Mouse (Mus musculus) hematopoietic stem cell, adult 5-6 weeks (primary cell): ENCODE measurements around the gene Dtd2. TPM values are rescaled to one million over a fixed set of nuclear protein-coding genes. Genes with fewer than 3 reads are reported as not detected.

Experiments
- ATAC-seq, 2 experiments: fragments of 125-278 bp in 1 of 2; replicated peaks in 1 of 2; 2 replicates each; pipeline ENCODE4 v1.8.0; 2016 to 2017; ENCODE audit warnings: inconsistent platforms in 2 of 2, mild to moderate bottlenecking in 2 of 2, moderate number of reproducible peaks in 2 of 2, low read depth in 1 of 2, moderate TSS enrichment in 1 of 2; ENCODE audit not compliant: low FRiP score in 2 of 2, poor library complexity in 2 of 2, severe bottlenecking in 2 of 2, insufficient read depth in 1 of 2, low TSS enrichment in 1 of 2
- total RNA-seq: library from RNA; stranded (forward); fragments of 172-1452, 232-1000 nt; gene quantifications from 2 replicates; pipeline ENCODE4 v1.2.3, GENCODE M21; 2017

The Dtd2 gene
- total RNA-seq, 1 experiment from 2014 or later, result 9.0 TPM

GRCm38 (mm10) chr12:51995738-51996536 is 10.4 kb downstream of the Dtd2 start:
- ATAC-seq, result no peak

- ATAC-seq, result no peak
Observed at GRCm38 (mm10) chr12:51990629-51991028, 15.7 kb downstream of the Dtd2 start.

- ATAC-seq, result no peak
Observed at GRCm38 (mm10) chr12:51988536-51988935, 17.8 kb downstream of the Dtd2 start.

GRCm38 (mm10) chr12:51985826-51986225 is 20.5 kb downstream of the Dtd2 start:
- no peak for ATAC-seq

GRCm38 (mm10) chr12:51985163-51985748 is 21.0 kb downstream of the Dtd2 start:
- peak; percentile 60 to 71 for ATAC-seq

GRCm38 (mm10) chr12:51983625-51984024 is 22.7 kb downstream of the Dtd2 start:
- no peak for ATAC-seq

GRCm38 (mm10) chr12:51976531-51976930 is 29.8 kb downstream of the Dtd2 start:
- peak; percentile 51 to 53 for ATAC-seq

- ATAC-seq, result no peak
Observed at GRCm38 (mm10) chr12:51974381-51974780, 31.9 kb downstream of the Dtd2 start.

- no peak for ATAC-seq
Observed at GRCm38 (mm10) chr12:51972269-51973065, 33.8 kb downstream of the Dtd2 start.

- ATAC-seq, result peak; percentile 82 to 87
Observed at GRCm38 (mm10) chr12:51971070-51971664, 35.1 kb downstream of the Dtd2 start, which contains the start of gene Heatr5a. Gene Heatr5a (minus strand): TSS chr12:51971321.

GRCm38 (mm10) chr12:51970352-51971069 is 35.8 kb downstream of the Dtd2 start:
- ATAC-seq, result peak; percentile 29 to 40; a peak in 3 of 4 replicates

GRCm38 (mm10) chr12:51969876-51970275 is 36.4 kb downstream of the Dtd2 start:
- ATAC-seq, result 0 out of 4 replicates have a peak, but pooled peaks of 1 of the 2 experiments have one; percentile 6

GRCm38 (mm10) chr12:51969092-51969491 is 37.2 kb downstream of the Dtd2 start:
- no peak for ATAC-seq

GRCm38 (mm10) chr12:51967915-51968595 is 38.2 kb downstream of the Dtd2 start:
- peak; percentile 2 to 18; a peak in 1 of 4 replicates for ATAC-seq

- no peak for ATAC-seq
Observed at GRCm38 (mm10) chr12:51957626-51958025, 48.7 kb downstream of the Dtd2 start.

GRCm38 (mm10) chr12:51952309-51952708 is 54.0 kb downstream of the Dtd2 start:
- no peak for ATAC-seq
